Mouse (Mus musculus) frontal cortex, postnatal 36 days (tissue): Measurements from ENCODE around the gene Sag.
"Not testable (repeated sequence)": the region's sequence is repeated elsewhere in the genome, so short reads cannot be mapped to it uniquely, and the experiment has no call there.

Experiments
- DNase-seq, 2 experiments: peaks; one replicate each; pipeline ENCODE4 v3.0.0; 2022; ENCODE audit warnings: low spot score in 2 of 2

Sag gene

GRCm38 (mm10) chr1:87824420-87824995 lies 21.0 kb downstream of the Sag start:
- DNase-seq: no peak

- DNase-seq: no peak
These were observed 21.8 kb downstream of the Sag start for GRCm38 (mm10) chr1:87825281-87825680.

- DNase-seq: no peak
These were observed 22.5 kb downstream of the Sag start for GRCm38 (mm10) chr1:87825991-87826390.

GRCm38 (mm10) chr1:87826474-87826873 lies 23.0 kb downstream of the Sag start:
- no peak for DNase-seq

- DNase-seq: not testable (repeated sequence)
These were observed 24.0 kb downstream of the Sag start for GRCm38 (mm10) chr1:87827476-87827875.

- DNase-seq: no peak
These were observed 24.7 kb downstream of the Sag start for GRCm38 (mm10) chr1:87828185-87828584.

GRCm38 (mm10) chr1:87828926-87829580 lies 25.6 kb downstream of the Sag start:
- DNase-seq: no peak

GRCm38 (mm10) chr1:87829621-87830211 lies 26.2 kb downstream of the Sag start:
- DNase-seq: no peak

GRCm38 (mm10) chr1:87836453-87836852 lies 33.0 kb downstream of the Sag start:
- no peak for DNase-seq

- no peak for DNase-seq
These were observed 33.5 kb downstream of the Sag start for GRCm38 (mm10) chr1:87837018-87837417.

- DNase-seq: no peak
These were observed 37.1 kb downstream of the Sag start for GRCm38 (mm10) chr1:87840411-87841208.

GRCm38 (mm10) chr1:87846801-87847474 lies 43.5 kb downstream of the Sag start:
- peak in 1 of 2 experiments; percentile 17 for DNase-seq

- DNase-seq: no peak
These were observed 44.1 kb downstream of the Sag start for GRCm38 (mm10) chr1:87847475-87848168.

- peak; percentile 34 to 59 for DNase-seq
These were observed 44.9 kb downstream of the Sag start for GRCm38 (mm10) chr1:87848237-87848996.

GRCm38 (mm10) chr1:87849278-87849677 lies 45.8 kb downstream of the Sag start:
- DNase-seq: no peak

- no peak for DNase-seq
These were observed 47.9 kb downstream of the Sag start for GRCm38 (mm10) chr1:87851344-87851743.

GRCm38 (mm10) chr1:87852081-87852790 lies 48.8 kb downstream of the Sag start:
- DNase-seq: no peak

- DNase-seq: peak; percentile 39 to 42
These were observed 49.6 kb downstream of the Sag start, which contains the start of gene Dgkd for GRCm38 (mm10) chr1:87852892-87853600. Gene Dgkd, plus strand, starts transcription at chr1:87853287.
